Comparison of ENCODE assay signal across 27 mouse cellular contexts in genomic region chr13:101153760-101154159, GRCm38 (mm10).
"Had no signal": no experiment of that assay in that cellular context is flagged by ENCODE, and none has a peak within 500 bp of the region (broad histone marks: within the 10 kb centered on the region; RNA-seq: fewer than 3 reads in every experiment).

No protein-coding gene starts in this region.

- H3K4me3 ChIP-seq: gastrocnemius, adult 2 months; heart, adult 2 months; heart, embryonic 13.5 days; heart, embryonic 15.5 days; hindbrain, embryonic 13.5 days; hindbrain, embryonic 15.5 days; kidney, embryonic 15.5 days; limb, embryonic 13.5 days; limb, embryonic 15.5 days; liver, embryonic 13.5 days; liver, embryonic 15.5 days had no signal

- H3K27ac ChIP-seq: gastrocnemius, adult 2 months; heart, adult 2 months; heart, embryonic 13.5 days; heart, embryonic 15.5 days; hindbrain, embryonic 13.5 days; hindbrain, embryonic 15.5 days; hindbrain, postnatal 0 days; kidney, embryonic 15.5 days; kidney, postnatal 0 days; limb, embryonic 13.5 days; limb, embryonic 15.5 days; liver, embryonic 13.5 days; liver, embryonic 15.5 days had no signal

- H3K4me1 ChIP-seq: heart, embryonic 13.5 days; heart, embryonic 15.5 days; hindbrain, embryonic 13.5 days; hindbrain, embryonic 15.5 days; kidney, embryonic 15.5 days; limb, embryonic 13.5 days; limb, embryonic 15.5 days; liver, embryonic 13.5 days; liver, embryonic 15.5 days had no signal

- H3K9me3 ChIP-seq: heart, embryonic 13.5 days; heart, embryonic 15.5 days; hindbrain, embryonic 13.5 days; hindbrain, embryonic 15.5 days; kidney, embryonic 15.5 days; limb, embryonic 13.5 days; limb, embryonic 15.5 days; liver, embryonic 13.5 days; liver, embryonic 15.5 days had no signal

- H3K9ac ChIP-seq: heart, embryonic 13.5 days; heart, embryonic 15.5 days; hindbrain, embryonic 13.5 days; hindbrain, embryonic 15.5 days; kidney, embryonic 15.5 days; limb, embryonic 13.5 days; limb, embryonic 15.5 days; liver, embryonic 13.5 days; liver, embryonic 15.5 days had no signal

- ATAC-seq: forebrain, embryonic 16.5 days; hindbrain, postnatal 0 days had no signal

- DNase-seq: gastrocnemius, adult 2 months; gastrocnemius, postnatal 10 days; gastrocnemius, postnatal 36 days; heart, adult 11 months; heart, adult 2 months; heart, postnatal 14 days; heart, postnatal 36 days; kidney, adult 18-20 months; kidney, adult 9 months; kidney, postnatal 25 days; kidney, postnatal 4 days; layer of hippocampus, adult 9-11 months; layer of hippocampus, postnatal 36 days; left cerebral cortex, postnatal 4 days; liver, embryonic 13.5 days had no signal

- H3K27me3 ChIP-seq: heart, embryonic 13.5 days; heart, embryonic 15.5 days; hindbrain, embryonic 13.5 days; hindbrain, embryonic 15.5 days; kidney, embryonic 15.5 days; limb, embryonic 13.5 days; limb, embryonic 15.5 days; liver, embryonic 13.5 days; liver, embryonic 15.5 days had no signal

- H3K36me3 ChIP-seq: heart, embryonic 13.5 days; heart, embryonic 15.5 days; hindbrain, embryonic 13.5 days; hindbrain, embryonic 15.5 days; kidney, embryonic 15.5 days; limb, embryonic 13.5 days; limb, embryonic 15.5 days; liver, embryonic 13.5 days; liver, embryonic 15.5 days had no signal

- H3K4me2 ChIP-seq: heart, embryonic 11.5 days; heart, embryonic 13.5 days; heart, embryonic 15.5 days; hindbrain, embryonic 13.5 days; hindbrain, embryonic 15.5 days; kidney, embryonic 15.5 days; limb, embryonic 13.5 days; limb, embryonic 15.5 days; liver, embryonic 13.5 days; liver, embryonic 15.5 days had no signal
